Mouse (Mus musculus) urinary bladder, postnatal 14 days (tissue): ENCODE measurements around the gene Crisp2.
"Not testable (repeated sequence)": the region's sequence is repeated elsewhere in the genome, so short reads cannot be mapped to it uniquely, and the experiment has no call there.

Experiments
- DNase-seq: peaks from one replicate; pipeline ENCODE4 v3.0.0; 2021; ENCODE audit warnings: low spot score

Crisp2 gene

DNA sequence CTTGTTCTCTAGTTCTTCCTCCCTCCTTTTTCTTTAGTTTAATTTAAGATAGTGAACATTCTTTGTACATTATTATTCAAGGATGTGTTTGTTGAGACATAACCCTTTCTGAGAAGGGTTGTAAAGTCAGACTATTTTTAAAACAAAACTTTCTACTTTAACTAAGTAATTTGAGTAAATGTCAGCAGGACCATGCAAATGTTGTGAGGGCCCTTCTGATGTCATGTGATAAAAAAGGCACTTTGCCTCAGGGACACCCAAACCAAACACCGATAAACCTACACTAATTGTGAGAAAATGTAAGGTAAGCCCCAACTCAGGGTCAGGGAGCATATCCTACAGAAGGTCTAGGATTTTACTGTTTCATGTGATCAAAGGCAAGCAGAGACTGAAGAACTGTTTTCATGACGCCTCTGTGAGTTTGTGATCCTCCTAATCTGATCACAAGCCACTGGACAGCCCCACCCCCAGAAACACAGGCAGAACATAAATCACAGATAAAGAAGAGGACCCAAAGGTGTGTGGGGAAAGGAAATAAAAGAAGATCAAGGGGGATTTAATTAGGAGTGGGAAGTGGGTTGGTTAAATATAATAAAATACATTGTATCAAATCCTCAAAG is at the start of gene Crisp2:
TSS of gene Crisp2 (minus strand) at position 51 of the 620 bp plus-strand sequence.
- no peak for DNase-seq

DNA sequence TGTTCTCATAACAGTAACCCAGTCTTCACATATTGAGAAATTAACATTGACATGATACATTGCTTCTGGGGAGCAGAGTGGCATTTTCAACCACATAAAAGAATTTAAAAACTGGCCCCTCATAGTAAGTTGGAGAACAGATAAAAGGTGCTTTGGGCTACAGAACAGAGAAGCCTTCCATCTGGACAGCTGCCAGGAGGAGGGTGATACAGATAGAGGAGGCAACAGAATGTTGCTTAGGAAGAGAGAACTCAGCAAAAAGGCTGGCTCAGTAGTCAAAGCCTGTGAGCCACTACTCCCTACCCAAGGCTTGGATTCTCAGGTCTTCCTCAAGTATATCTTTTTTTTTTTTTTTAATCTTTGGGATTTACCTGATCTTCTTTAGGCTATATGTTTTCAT is 48.3 kb upstream of the Crisp2 start:
- DNase-seq = no peak

DNA sequence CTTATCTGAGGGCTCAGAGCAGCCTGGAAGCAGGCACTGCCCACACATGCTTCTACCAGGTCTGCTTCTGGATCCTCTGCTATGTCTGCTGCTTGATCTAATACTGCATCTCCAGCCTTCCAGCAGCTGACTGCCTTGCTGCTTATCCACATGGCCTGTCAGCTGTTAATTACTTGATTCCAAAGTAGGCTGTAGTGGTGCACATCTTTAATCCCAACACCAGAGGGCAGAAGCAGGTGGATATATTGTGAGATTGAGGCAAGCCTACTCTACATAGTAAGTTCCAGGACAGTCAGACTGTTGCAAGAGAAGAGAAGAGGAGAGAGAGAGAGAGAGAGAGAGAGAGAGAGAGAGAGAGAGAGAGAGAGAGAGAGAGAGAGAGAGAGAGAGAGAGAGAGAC is 30.5 kb upstream of the Crisp2 start:
- DNase-seq = peak; percentile 25

DNA sequence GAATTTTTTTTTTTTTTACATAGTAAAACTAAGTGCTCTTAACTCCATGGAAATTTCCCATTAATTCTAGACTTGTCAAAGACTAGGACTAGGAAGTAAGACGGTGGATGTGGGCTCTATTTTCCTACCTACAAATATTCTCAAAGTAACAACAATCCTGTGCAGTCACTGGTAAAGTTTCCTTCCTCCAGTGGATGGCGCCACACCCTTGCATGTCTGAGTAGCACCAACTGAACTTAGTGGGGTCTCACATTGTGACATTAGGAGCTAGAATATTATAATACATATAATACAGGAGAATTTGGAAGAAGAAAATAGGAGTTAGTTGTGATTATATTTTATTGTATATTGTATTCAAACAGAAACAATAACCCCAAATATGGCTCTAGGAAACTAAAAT is 25.1 kb upstream of the Crisp2 start:
- DNase-seq = no peak

DNA sequence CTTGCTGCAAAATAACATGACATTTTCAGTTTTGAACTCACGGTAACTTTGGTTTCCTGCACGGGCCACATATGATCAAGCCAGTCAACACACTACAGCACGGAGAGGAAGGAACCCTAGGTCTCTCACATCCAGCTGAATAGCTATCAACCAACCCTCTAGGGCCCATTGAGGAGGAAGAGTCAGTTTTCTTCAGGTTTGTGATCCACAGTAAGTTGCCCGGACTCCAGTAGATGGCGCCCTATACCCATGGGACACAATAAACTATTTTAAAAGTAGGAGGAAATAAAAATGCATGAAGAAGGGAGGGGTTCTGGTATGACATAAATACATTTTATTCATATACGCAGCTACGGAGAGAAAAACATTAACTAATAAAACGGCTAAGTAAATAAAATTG is 17.7 kb upstream of the Crisp2 start:
- DNase-seq = peak; percentile 54

DNA sequence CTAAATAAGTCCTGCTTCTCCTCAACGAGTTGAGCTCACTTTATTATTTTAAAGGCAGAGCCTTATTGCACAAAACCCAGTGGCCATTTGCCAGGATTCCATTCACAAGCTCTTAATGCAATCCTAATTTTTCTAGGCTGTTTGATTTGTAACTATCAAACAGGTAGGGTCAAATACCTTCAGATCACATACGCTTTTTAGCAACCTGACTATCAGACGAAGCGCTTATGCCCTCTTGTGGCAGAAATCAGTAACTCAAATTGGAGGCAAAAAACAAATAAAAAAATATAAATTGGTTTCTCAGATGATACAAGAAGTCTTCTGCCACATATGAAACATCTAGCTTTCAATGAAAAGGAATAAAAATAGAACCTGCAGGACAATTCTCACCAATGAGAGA is 17.0 kb upstream of the Crisp2 start:
- DNase-seq = peak; percentile 16

DNA sequence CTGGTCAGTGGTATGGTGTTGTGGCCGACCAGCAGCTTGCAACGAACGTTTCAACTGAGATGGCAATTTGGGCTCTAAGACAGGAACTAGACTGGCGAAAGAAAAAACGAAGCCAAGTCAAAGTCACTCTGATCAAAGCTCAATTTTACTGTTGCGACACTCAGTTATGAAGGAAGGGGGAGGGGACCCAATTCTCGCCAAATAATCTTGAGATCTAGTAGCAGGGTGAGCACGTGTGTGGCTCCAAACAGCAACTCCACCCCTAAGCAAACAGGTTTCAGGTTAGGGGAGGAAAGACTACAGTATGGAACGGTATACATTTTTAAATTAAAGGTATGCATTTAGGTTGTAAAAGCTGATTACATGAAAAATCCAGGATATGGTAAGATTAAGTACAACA is 14.7 kb upstream of the Crisp2 start:
- DNase-seq = peak; percentile 15

DNA sequence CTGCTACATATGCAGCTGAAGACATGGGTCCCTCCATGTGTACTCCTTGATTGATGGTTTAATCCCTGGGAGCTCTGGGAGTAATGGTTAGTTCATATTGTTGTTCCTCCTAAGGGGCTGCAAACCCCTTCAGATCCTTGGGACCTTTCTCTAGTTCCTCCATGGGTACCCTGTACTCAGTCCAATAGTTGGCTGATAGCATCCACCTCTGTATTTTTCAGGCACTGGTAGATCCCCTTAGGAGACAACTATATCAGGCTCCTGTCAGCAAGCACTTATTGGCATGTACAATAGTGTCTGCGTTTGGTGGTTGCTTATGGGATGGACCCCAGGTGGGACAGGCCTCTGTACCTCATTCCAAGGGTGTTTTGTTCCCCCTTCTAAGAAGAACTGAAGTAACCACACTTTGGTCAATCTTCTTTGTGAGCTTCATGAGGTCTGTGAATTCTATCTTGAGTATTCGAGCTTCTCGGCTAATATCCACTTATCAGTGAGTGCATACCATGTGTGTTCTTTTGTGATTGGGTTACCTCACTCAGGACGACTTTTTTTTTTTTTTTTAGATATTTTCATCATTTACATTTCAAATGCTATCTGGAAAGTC is 10.6 kb upstream of the Crisp2 start:
- DNase-seq = no peak

DNA sequence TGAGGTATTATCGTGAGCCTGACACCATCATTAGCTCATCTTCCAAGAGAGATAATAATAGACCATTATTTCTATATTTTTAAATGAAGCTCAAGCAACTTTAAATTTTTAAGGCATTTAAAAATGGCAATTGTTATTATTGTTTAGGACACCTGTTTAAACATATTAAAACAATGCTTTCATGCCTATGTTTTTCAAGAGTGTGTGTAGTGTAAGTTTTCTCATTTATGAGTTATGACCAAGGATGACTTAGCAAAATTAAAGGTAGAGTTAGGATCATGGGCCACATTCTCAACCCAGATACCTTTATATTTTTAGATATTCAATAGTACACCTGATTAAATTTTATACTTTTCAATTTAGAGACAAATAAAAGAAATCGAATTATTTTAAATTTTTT is 5.5 kb upstream of the Crisp2 start:
- no peak for DNase-seq

DNA sequence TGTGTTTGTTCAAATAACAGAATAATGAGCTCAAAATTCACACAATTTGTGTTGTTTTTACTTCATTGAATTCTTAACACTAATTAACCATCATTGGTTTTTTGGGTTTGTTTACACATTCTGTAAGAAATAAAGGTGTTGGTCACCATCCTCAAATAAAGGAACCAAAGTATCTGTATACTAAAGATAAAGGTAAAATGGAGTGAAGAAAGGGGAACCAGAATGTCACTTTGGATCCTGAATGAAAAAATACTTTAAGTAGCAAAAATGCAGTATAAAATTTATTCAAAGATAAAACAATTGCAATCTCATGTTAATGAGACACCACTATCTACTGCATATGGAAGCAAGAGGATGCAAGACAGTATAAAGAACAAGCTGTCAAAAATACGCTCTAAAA is 4.8 kb upstream of the Crisp2 start:
- no peak for DNase-seq

DNA sequence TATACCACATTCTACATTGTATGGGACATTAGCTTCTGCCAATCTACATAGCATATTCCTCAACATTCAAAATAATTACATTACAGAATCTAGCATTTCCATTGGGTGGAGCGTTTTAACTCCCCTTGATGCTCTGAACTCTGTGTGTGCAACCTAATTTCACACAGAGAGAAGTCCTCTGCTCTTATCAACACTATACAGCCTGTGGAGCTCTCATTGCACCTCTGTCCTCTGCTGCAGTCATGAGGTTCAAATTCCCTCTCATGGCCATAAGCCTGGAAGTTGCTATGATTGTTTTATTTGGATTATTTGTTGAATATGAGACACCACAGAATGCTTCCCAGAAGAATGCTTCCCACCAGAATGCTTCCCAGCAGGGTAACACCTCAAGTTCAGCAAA is 4.1 kb upstream of the Crisp2 start, which contains the start of gene Rhag:
TSS of gene Rhag (plus strand) at position 193 of the 400 bp plus-strand sequence.
- no peak for DNase-seq

DNA sequence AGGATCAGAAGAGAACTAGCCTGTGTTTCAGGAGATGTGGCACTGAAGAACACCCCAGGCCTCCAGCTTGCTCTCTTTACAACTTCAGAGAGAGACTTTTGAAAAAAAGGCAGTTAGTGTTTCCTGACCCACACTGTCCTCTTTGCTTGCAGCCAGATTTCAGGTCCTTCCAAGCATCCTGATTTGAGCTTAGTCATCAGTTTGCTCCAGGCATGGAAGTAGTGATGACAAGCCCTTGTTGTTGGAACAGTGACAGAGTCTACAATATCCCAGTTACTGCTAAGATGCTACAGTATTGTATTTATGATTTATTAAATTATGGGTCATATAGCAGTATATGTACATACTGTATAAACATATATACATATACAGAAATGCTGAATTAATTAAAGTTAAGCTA is 1.3 kb upstream of the Crisp2 start:
- no peak for DNase-seq

DNA sequence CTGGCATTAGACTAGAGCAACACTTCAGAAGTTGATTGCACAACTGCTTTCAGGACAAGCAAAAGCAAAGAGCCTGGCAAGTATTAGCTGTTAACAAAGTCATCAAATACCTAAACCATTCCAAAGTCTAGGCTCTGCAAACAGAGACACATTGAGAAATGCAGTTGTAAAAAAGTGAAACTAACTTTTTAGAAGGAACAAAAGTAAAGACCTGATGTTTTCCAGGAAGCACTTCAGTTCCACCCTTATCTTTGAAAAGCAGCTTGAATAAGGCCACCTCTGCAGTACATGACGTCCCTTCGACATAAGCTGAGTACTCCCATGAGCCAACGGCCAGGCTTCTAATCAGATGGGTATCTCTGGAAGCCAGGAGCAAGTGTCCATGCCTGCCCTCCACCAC is 253 bp downstream of the Crisp2 start:
- DNase-seq = peak; percentile 3

DNA sequence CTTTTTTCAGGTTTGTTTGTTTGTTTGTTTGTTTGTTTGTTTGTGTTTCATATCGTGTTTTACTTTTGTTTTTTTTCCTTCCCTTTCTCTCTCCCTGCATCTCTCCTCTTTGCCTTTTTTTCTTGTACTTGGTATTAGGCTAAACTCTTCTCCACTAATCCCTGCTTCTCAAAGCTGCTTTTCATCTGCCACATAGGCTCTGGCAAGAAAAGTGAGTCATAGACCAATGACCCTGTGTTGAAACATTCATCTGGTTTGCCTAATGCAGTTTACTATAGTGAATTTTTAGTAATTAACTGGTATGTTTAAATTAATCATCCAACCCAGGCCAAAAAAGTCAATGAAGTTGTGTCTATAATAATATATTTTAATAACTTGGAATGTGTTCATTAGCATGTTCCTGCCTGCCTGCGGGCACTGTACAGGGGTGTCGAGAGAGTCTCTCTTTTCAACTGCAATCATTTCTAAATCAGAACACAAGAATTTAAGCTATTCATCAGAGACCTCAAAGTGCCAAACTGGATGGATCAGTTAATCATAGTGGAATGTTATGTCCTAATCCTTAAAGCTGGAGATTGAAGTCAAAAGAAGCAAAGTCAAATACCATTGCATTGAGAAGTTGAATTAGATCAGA is 4.0 kb downstream of the Crisp2 start:
- no peak for DNase-seq

DNA sequence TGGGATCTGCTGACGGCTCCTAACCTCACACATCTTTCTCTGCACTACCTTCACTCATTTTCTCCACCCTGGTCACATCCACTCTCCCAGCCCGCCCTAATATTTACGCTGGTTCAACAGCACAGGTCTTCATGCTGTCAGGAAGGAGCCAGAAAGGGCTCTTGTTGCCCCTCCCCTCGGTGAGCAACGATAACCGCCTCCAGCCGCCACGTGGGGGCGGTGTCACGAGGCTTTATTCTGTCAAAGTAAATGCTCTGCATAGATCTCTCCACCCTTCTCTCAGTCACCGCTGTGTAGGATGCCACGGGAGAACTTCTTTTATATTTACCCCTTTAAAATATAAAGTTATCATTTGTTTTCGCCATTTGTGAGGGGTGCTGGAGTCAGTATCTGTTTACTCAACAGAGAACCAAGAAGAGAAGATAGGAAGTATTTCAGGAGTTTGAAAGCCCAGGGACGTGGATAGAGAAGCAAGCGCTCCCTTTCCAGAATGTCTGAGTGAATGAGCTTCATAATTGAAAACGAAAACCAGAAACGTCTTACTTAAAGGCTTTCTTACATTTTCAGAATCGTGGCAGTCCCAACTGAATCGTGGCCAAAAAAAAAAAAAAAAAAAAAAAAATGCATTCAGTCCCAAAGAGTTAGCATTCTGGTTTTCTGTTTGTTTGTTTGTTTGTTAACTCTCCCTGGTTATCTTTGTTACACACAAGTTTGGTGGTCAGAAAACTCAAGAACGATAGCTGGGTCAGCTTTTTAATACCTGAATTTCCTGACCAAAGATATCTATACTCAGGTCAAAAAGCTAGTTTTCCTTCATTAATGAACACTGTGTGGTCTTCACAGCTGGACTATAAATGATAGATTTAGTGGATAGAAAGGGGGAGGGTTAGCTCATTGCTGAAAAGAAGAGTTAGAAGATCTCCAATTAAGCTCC is 12.6 kb downstream of the Crisp2 start:
- peak; percentile 14 for DNase-seq

DNA sequence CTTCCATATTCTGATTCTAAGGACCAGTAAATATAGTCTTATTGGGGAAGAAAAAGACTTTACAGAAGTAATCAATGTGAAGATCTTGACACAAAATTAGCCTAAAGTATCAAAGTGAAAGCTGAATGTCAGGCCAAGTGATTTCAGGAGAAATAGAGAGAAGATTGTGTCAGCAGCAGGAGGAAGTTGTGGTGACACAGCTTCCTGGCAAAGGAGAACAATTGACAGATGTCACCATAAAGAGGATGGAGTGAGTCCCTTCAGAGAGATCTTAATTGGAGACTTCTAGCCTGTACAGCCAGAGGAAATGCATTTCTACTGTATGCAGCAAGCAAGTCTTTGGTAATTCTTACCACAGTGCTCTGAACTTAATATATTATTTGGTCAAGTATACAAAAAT is 16.9 kb downstream of the Crisp2 start:
- DNase-seq = no peak

DNA sequence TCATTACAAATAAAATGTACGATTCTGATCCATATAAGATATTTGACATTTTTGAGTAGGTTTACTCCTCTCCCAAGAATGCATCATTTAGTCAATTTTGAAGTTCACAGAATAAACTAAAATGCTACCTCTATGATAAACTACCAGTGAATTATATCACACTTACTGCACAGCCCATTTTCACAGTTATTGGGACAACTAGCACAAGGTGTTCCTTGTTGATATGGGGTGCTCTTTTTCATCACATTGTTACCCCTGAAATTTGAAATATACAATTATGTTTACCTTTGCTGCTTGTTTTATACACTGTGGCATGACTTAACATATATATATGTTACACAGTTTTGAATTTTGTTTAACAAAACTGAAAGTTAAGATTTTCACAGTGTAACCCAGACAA is 39.7 kb downstream of the Crisp2 start:
- no peak for DNase-seq

DNA sequence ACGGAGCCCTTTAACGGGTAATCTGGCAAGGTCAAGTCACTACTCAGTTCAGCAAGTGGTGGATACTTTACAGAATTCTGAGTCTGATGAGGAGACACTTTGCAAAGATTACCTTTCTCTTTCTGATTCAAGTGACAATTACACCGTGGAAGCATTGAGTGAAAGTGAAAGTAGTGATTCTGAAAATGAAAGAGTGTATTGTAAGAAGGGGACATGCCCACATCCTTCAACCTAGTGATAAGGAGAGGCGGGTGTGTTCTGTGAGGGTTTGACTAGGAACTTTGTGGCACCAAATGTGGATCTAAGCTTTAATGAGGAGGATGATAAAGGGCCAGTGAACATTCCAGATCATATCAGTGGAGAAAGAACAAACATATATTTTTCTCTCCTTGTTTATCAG is 43.1 kb downstream of the Crisp2 start:
- no peak for DNase-seq

DNA sequence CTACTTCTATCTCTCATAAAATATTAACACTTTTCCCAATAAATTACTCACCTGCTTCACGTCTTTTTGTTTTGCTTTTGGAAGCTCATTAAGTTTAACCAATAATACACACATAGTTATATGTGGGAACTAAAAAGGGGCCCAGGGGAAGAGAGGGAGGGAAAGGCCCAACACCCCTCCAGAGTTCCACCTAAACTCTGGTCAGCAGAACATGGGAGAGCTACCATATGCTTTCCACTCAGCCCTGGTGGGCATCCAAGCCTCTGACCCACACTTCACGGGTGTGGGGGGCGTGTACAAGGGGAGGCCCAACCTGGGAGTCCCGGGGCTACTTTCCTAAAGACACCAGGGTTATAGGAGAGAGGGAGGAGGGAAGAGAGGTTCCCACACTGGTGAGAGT is 75.1 kb downstream of the Crisp2 start:
- DNase-seq = no peak

DNA sequence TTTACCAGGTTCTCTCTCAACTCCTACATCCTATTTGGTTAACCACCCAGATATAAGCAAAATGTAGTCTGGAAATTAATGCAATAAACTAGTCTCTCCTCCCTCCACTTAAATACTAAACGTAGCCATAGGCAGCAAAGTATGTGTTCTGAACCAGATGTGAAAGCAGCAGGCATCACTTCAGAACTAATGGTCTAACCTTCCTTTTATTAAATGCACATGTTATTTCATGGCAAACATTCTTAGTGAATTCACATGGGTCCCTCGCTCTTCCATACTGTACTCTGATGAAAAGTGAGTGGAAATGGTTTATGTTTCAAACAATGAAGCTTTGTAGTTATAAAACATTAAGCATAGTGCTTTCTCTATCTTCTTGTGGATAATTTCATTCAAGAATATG is 75.5 kb downstream of the Crisp2 start:
- no peak for DNase-seq

DNA sequence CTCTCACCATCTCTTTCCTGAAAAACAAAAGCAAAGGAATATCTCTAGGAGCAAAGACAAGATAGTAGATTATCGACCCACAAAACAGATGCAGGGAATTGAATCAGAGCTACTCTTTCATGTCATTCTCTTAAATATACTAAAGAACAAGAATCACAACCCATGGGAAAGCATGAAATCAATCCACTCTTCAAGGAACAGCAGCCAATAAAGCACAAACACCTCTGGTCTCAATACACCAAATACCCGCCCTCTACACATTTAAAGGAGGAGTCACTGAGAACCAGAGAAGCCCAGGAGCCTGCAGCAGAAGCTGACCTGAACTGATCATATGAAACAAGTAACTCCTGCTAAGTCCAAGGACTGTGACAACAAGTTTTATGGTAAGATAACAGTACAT is 80.0 kb downstream of the Crisp2 start, which contains the start of gene Esp1:
TSS of gene Esp1 (plus strand) at position 301 of the 400 bp plus-strand sequence.
- DNase-seq = no peak

DNA sequence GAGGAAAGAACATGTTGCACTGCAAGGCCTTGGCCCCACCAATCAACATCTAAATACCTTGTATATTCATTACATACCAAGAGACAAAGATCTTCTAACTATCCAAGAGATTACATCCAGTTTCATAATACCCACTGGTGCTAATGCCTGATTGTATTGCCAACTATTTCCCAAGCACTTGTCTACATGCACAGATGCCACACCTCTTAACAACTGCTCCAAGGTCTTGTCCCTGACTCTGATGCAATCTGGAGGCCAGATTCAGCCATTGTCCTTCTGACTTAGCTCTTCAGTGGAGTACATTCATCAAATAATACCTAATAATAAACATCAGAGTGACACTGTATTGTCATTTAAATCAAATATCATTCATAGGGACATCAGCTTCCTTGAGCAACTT is 89.7 kb downstream of the Crisp2 start:
- DNase-seq = not testable (repeated sequence)

DNA sequence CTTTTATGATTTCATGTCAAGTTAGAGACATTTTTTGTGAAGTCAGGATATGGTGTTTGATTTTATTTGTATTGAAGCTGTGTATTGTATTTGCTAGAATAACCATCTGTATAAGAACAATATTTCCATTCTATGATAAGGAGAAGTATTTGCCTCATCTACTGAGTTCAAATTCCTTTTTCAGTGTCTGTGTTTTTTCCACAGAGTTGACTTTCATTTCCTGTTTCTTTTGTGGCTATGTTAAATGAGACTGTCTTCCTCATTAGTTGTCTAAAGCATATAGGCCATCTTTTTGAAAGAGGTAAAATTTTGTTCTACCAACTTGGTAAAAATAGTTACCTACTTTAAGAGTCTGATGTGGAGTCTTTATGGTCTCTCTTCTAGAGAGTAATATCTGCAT is 90.5 kb downstream of the Crisp2 start:
- DNase-seq = no peak
